In genomic region chr13:83206622-83207021, GRCm38 (mm10) we compare ENCODE assay signal across 21 mouse cellular contexts.
"Had no signal": no experiment of that assay in that cellular context is flagged by ENCODE, and none has a peak within 500 bp of the region (broad histone marks: within the 10 kb centered on the region; RNA-seq: fewer than 3 reads in every experiment).

No protein-coding gene starts in this region.

- ATAC-seq: intestine, postnatal 0 days; liver, embryonic 12.5 days had no signal

- H3K9me3 ChIP-seq: limb, embryonic 15.5 days; liver, embryonic 12.5 days; liver, embryonic 15.5 days; lung, embryonic 15.5 days; neural tube, embryonic 12.5 days; neural tube, embryonic 15.5 days; stomach, embryonic 15.5 days had no signal

- H3K4me3 ChIP-seq: layer of hippocampus, adult 2 months; limb, embryonic 15.5 days; liver, embryonic 12.5 days; liver, embryonic 15.5 days; lung, embryonic 15.5 days; neural tube, embryonic 12.5 days; neural tube, embryonic 15.5 days; stomach, embryonic 15.5 days had no signal

- H3K36me3 ChIP-seq: limb, embryonic 15.5 days; liver, embryonic 12.5 days; liver, embryonic 15.5 days; lung, embryonic 15.5 days; neural tube, embryonic 12.5 days; neural tube, embryonic 15.5 days; stomach, embryonic 15.5 days had no signal

- DNase-seq: kidney, adult 2 months; kidney, postnatal 25 days; layer of hippocampus, adult 9-11 months; lung, adult 18-20 months; lung, postnatal 10 days; lung, postnatal 36 days; midbrain, embryonic 14.5 days; right cerebral cortex, postnatal 25 days; spleen, adult 18-20 months; thymus, postnatal 36 days had no signal

- H3K4me1 ChIP-seq: limb, embryonic 15.5 days; liver, embryonic 12.5 days; liver, embryonic 15.5 days; lung, embryonic 15.5 days; neural tube, embryonic 12.5 days; neural tube, embryonic 15.5 days; stomach, embryonic 15.5 days had no signal

- H3K27ac ChIP-seq: kidney, postnatal 0 days; layer of hippocampus, adult 2 months; limb, embryonic 15.5 days; liver, embryonic 12.5 days; liver, embryonic 15.5 days; lung, embryonic 15.5 days; neural tube, embryonic 12.5 days; neural tube, embryonic 15.5 days; stomach, embryonic 15.5 days had no signal

- H3K27me3 ChIP-seq: limb, embryonic 15.5 days; liver, embryonic 12.5 days; liver, embryonic 15.5 days; lung, embryonic 15.5 days; neural tube, embryonic 12.5 days; neural tube, embryonic 15.5 days; stomach, embryonic 15.5 days had no signal

- H3K9ac ChIP-seq: limb, embryonic 15.5 days; liver, embryonic 12.5 days; liver, embryonic 15.5 days; lung, embryonic 15.5 days; neural tube, embryonic 12.5 days; neural tube, embryonic 15.5 days; stomach, embryonic 15.5 days had no signal

- H3K4me2 ChIP-seq: limb, embryonic 15.5 days; liver, embryonic 12.5 days; liver, embryonic 15.5 days; lung, embryonic 15.5 days; midbrain, embryonic 11.5 days; neural tube, embryonic 12.5 days; neural tube, embryonic 15.5 days; stomach, embryonic 15.5 days had no signal
